Mouse (Mus musculus) heart, embryonic 15.5 days (tissue): ENCODE measurements at regions not wholly inside any gene's neighbourhood (a gene's known extent, or its start where the extent isn't known, plus 50 kb on each side); places are given as distances from the start of the nearest gene placed in this dataset.

Experiments used
- ATAC-seq: fragments of 200-750 bp; cut with Nextera tagmentation; replicated peaks from 2 replicates; pipeline ENCODE4 v1.8.0; 2017; ENCODE audit warnings: low read depth, moderate TSS enrichment; ENCODE audit not compliant: insufficient number of reproducible peaks, insufficient read depth, low FRiP score
- H3K27ac ChIP-seq: fragments of 300-500 bp; sonication (generic); 2 replicates; pipeline ENCODE4 v1.5.1; 2015; ENCODE audit warnings: mild to moderate bottlenecking, inconsistent platforms
- H3K27me3 ChIP-seq: fragments of 300-500 bp; sonication (generic); 2 replicates; pipeline ENCODE4 v1.6.1; 2015; ENCODE audit warnings: inconsistent platforms
- H3K36me3 ChIP-seq: fragments of 300-500 bp; sonication (generic); 2 replicates; pipeline ENCODE4 v1.6.1; 2015; ENCODE audit warnings: mild to moderate bottlenecking, inconsistent platforms
- H3K4me1 ChIP-seq: fragments of 300-500 bp; sonication (generic); replicated peaks from 2 replicates; pipeline ENCODE4 v1.6.1; 2015; ENCODE audit warnings: inconsistent platforms
- H3K4me2 ChIP-seq: fragments of 300-500 bp; sonication (generic); 2 replicates; pipeline ENCODE4 v1.6.1; 2015; ENCODE audit warnings: inconsistent platforms, mild to moderate bottlenecking, moderate library complexity
- H3K4me3 ChIP-seq: fragments of 300-500 bp; sonication (generic); 2 replicates; pipeline ENCODE4 v1.5.1; 2015; ENCODE audit warnings: mild to moderate bottlenecking, inconsistent platforms
- H3K9ac ChIP-seq: fragments of 300-500 bp; sonication (generic); 2 replicates; pipeline ENCODE4 v1.6.1; 2015; ENCODE audit warnings: mild to moderate bottlenecking, inconsistent platforms
- H3K9me3 ChIP-seq: fragments of 300-500 bp; sonication (generic); replicated peaks from 2 replicates; pipeline ENCODE4 v1.6.1; 2016; ENCODE audit warnings: inconsistent platforms
- WGBS: fragments of 180-500 bp; shearing (Covaris S2); methylation state at CpG from one replicate; pipeline ENCODE4 v1.1.7; 2015; ENCODE audit warnings: mixed read lengths; 5-methylcytosine and 5-hydroxymethylcytosine counted together

- Histone ChIP-seq H3K9me3 (no peaks in the 10 kb centered on the region), H3K9ac (no peak overlapping the region), H3K36me3 (no peaks in the 10 kb centered on the region), H3K27ac (no peak overlapping the region), H3K27me3 (no peaks in the 10 kb centered on the region), H3K4me1 (no peaks in the 10 kb centered on the region), H3K4me3 (no peak overlapping the region), H3K4me2 (no peak overlapping the region)
- no peak for ATAC-seq
- 69% methylated on average over 8 of the region's 8 CpGs for WGBS
These were observed 265.7 kb upstream of the Pkn2 start for GRCm38 (mm10) chr3:143147471-143147870.

DNA sequence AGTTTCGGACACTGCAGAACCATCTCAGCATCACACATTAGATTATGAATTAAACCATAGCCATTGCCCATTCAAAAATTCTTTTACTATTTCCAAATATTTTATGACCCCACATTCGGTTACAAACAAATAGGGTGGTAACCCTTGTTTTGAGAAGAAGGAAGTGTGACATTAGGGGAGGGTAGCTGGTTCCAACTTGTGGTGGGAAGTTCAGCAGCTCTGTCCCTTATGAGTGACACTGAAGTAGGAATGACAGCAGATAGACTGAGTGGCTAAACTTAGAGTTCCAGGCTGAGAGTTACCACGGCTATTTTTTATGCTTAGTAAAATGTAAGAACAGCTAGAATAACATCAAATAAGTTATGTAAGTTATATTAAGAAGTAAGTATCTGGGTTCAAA lies 257.1 kb upstream of the Pkn2 start:
- 67% methylated on average over 3 of the region's 3 CpGs for WGBS
- Histone ChIP-seq H3K4me3 (no peak overlapping the region), H3K36me3 (no peaks in the 10 kb centered on the region), H3K9ac (no peak overlapping the region), H3K9me3 (no peaks in the 10 kb centered on the region), H3K4me2 (no peak overlapping the region), H3K4me1 (no peaks in the 10 kb centered on the region), H3K27ac (no peak overlapping the region), H3K27me3 (no peaks in the 10 kb centered on the region)
- ATAC-seq = no peak

GRCm38 (mm10) chr3:143134528-143134927 lies 252.7 kb upstream of the Pkn2 start:
- no peak for ATAC-seq
- WGBS = 87% methylated on average over 2 of the region's 2 CpGs

DNA sequence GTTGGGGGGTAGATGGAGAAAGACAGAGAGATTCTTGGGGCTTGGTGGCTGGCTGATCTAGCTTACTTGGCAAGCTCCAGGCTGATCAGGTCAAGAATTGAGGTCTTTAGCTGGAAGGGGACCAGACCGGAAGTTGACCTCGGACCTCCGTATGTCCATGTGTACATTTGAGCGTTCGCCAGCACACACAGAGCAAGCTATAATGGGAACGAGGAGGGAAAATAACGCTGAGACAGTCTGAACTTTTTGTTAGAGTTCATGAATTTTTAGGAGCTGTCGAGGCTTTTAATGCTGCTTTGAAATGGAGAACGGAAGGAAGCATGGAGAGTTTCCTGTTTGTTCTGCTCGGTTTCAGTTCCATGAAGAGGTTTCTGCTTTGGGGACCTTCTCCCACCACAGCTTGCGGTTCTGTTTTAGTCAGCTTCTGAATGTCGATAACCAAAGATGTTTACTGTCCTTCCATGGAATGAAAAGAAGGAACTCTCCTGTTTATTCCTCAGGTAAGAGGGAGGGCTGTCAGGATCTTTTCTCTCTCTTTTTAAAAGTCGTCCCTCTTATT lies 226.0 kb upstream of the Pkn2 start:
- H3K4me1 ChIP-seq = peaks cover 3% of the 10 kb centered on the region
- 56% methylated on average over 13 of the region's 13 CpGs for WGBS
- H3K27ac ChIP-seq = no peak overlapping the region
- H3K4me2 ChIP-seq = no peak overlapping the region
- H3K9me3 ChIP-seq = no peaks in the 10 kb centered on the region
- ATAC-seq = no peak
- H3K27me3 ChIP-seq = no peaks in the 10 kb centered on the region
- H3K4me3 ChIP-seq = no peak overlapping the region
- no peaks in the 10 kb centered on the region for H3K36me3 ChIP-seq
- H3K9ac ChIP-seq = no peak overlapping the region

More at GRCm38 (mm10) chr3:143134528-143134927, 252.7 kb upstream of the Pkn2 start:
- Histone ChIP-seq H3K27me3 (no peaks in the 10 kb centered on the region), H3K4me1 (0 out of 2 replicates have a peak, but pooled peaks cover 2% of the 10 kb centered on the region), H3K36me3 (no peaks in the 10 kb centered on the region), H3K9ac (no peak overlapping the region), H3K27ac (no peak overlapping the region), H3K4me3 (no peak overlapping the region), H3K4me2 (no peak overlapping the region), H3K9me3 (no peaks in the 10 kb centered on the region)

GRCm38 (mm10) chr3:143104734-143105133 lies 222.9 kb upstream of the Pkn2 start:
- H3K4me1 ChIP-seq = peaks cover 7% of the 10 kb centered on the region
- WGBS = 35% methylated on average over 2 of the region's 2 CpGs
- no peak overlapping the region for H3K4me3 ChIP-seq
- no peak for ATAC-seq
- H3K4me2 ChIP-seq = no peak overlapping the region
- no peaks in the 10 kb centered on the region for H3K9me3 ChIP-seq
- H3K9ac ChIP-seq = no peak overlapping the region
- no peak overlapping the region for H3K27ac ChIP-seq
- no peaks in the 10 kb centered on the region for H3K36me3 ChIP-seq
- peaks cover 4% of the 10 kb centered on the region; the same call in 1 of the 2 replicates for H3K27me3 ChIP-seq

- H3K4me1 ChIP-seq = peaks cover 7% of the 10 kb centered on the region
- H3K9ac ChIP-seq = no peak overlapping the region
- H3K9me3 ChIP-seq = no peaks in the 10 kb centered on the region
- no peak overlapping the region for H3K27ac ChIP-seq
- H3K27me3 ChIP-seq = peaks cover 4% of the 10 kb centered on the region; the same call in 1 of the 2 replicates
- ATAC-seq = 0 out of 2 replicates have a peak, but pooled peaks have one; percentile 53
- no peaks in the 10 kb centered on the region for H3K36me3 ChIP-seq
- H3K4me2 ChIP-seq = no peak overlapping the region
- WGBS = 26% methylated on average over 3 of the region's 3 CpGs
- H3K4me3 ChIP-seq = no peak overlapping the region
These were observed 221.5 kb upstream of the Pkn2 start for GRCm38 (mm10) chr3:143103333-143103732.

- Histone ChIP-seq H3K27me3 (peaks cover 4% of the 10 kb centered on the region; the same call in 1 of the 2 replicates), H3K27ac (no peak overlapping the region), H3K36me3 (no peaks in the 10 kb centered on the region), H3K9me3 (no peaks in the 10 kb centered on the region), H3K4me3 (peak overlapping the region; percentile 55), H3K4me1 (peaks cover 7% of the 10 kb centered on the region), H3K4me2 (peak overlapping the region; percentile 72), H3K9ac (peak overlapping the region; percentile 63)
- WGBS = 5% methylated on average over 54 of the region's 59 CpGs
- no peak for ATAC-seq
These were observed 219.2 kb upstream of the Pkn2 start for GRCm38 (mm10) chr3:143100810-143101645.

GRCm38 (mm10) chr3:143100203-143100602 lies 218.4 kb upstream of the Pkn2 start:
- WGBS = 69% methylated on average over 7 of the region's 7 CpGs
- H3K27me3 ChIP-seq = peaks cover 4% of the 10 kb centered on the region; the same call in 1 of the 2 replicates
- no peak overlapping the region for H3K9ac ChIP-seq
- no peak overlapping the region for H3K27ac ChIP-seq
- peaks cover 7% of the 10 kb centered on the region for H3K4me1 ChIP-seq
- H3K9me3 ChIP-seq = no peaks in the 10 kb centered on the region
- H3K4me3 ChIP-seq = peak overlapping the region; percentile 55
- H3K4me2 ChIP-seq = peak overlapping the region; percentile 72
- H3K36me3 ChIP-seq = no peaks in the 10 kb centered on the region
- no peak for ATAC-seq

GRCm38 (mm10) chr3:143092206-143092605 lies 210.4 kb upstream of the Pkn2 start:
- no peaks in the 10 kb centered on the region for H3K27me3 ChIP-seq
- WGBS = 11% methylated on average over 4 of the region's 4 CpGs
- ATAC-seq = peak; percentile 75
- peaks cover 23% of the 10 kb centered on the region for H3K4me1 ChIP-seq
- no peak overlapping the region for H3K4me3 ChIP-seq
- H3K36me3 ChIP-seq = no peaks in the 10 kb centered on the region
- H3K9me3 ChIP-seq = no peaks in the 10 kb centered on the region
- H3K4me2 ChIP-seq = peak overlapping the region; percentile 6; the same call in 1 of the 2 replicates
- H3K9ac ChIP-seq = no peak overlapping the region
- peak overlapping the region; percentile 82 for H3K27ac ChIP-seq

DNA sequence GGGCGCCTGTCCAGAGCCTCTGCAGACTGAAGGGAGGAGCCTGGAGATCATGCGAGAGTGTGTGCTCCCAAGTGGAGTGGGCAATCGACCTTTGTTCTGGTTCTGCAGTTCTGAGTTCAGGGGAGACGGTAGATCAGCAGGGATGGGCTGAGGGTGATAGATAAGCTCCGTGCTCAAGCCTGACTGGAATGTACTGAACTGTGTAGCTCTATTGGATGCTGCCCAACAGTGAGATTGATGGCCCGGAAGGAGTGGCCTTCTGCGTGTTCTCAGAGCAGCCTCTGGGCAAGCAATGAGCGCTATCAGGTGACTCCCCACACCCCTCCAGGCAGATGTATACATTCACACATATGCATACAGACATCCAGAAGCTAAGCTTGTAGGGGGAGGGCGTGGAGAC lies 209.1 kb upstream of the Pkn2 start:
- H3K36me3 ChIP-seq = no peaks in the 10 kb centered on the region
- peak overlapping the region; percentile 82 for H3K27ac ChIP-seq
- no peak overlapping the region for H3K4me3 ChIP-seq
- peak; percentile 88 for ATAC-seq
- no peaks in the 10 kb centered on the region for H3K27me3 ChIP-seq
- no peaks in the 10 kb centered on the region for H3K9me3 ChIP-seq
- no peak overlapping the region for H3K9ac ChIP-seq
- H3K4me2 ChIP-seq = peak overlapping the region; percentile 30; the same call in 1 of the 2 replicates
- WGBS = 21% methylated on average over 9 of the region's 9 CpGs
- H3K4me1 ChIP-seq = peaks cover 23% of the 10 kb centered on the region

DNA sequence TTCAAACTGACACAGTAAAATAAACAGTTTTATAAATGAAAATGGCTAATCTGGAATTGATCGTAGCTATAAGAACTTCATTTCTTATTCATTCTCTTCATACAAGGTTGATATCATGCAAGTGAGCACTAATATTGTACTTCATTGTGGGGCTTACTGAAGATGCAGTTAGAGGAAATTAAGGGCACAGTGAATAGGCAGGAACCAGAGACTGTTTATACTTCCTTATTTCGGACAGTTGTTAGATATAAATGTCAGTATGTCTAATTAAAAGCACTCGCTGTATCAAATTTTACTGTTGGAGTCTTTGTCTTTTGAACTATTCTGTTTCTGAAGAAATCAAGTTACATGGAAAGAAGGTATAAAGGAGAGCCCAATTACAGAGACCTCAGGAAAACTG lies 208.5 kb upstream of the Pkn2 start:
- H3K27ac ChIP-seq = peak overlapping the region; percentile 82
- H3K9me3 ChIP-seq = no peaks in the 10 kb centered on the region
- no peak overlapping the region for H3K4me2 ChIP-seq
- ATAC-seq = no peak
- no peaks in the 10 kb centered on the region for H3K27me3 ChIP-seq
- no peaks in the 10 kb centered on the region for H3K36me3 ChIP-seq
- H3K9ac ChIP-seq = no peak overlapping the region
- no peak overlapping the region for H3K4me3 ChIP-seq
- 70% methylated on average over 3 of the region's 3 CpGs for WGBS
- peaks cover 23% of the 10 kb centered on the region for H3K4me1 ChIP-seq
